8 mouse cellular contexts compared by ENCODE assay signal in genomic region chr16:17496499-17497305, GRCm38 (mm10). TPM values are rescaled to one million over a fixed set of nuclear protein-coding genes. Genes with fewer than 3 reads are reported as not detected.
DNase-seq lines count a peak whose midpoint lies in the region; ATAC-seq and TF ChIP-seq lines count a peak whose summit lies in the region.

No protein-coding gene starts in this region.

- no peaks in the 10 kb centered on the region for H3K36me3 ChIP-seq in heart, adult 2 months (ENCODE audit: control insufficient read depth, insufficient read depth, low read length)
- no peaks in the 10 kb centered on the region for H3K36me3 ChIP-seq in forebrain, embryonic 14.5 days (ENCODE audit: control insufficient read depth, insufficient read depth, low read length)

- no peaks in the 10 kb centered on the region for H3K9me3 ChIP-seq in forebrain, embryonic 14.5 days (replicated peaks; ENCODE audit: control insufficient read depth, low read length)

- no peaks in the 10 kb centered on the region for H3K27me3 ChIP-seq in heart, adult 2 months (ENCODE audit: control insufficient read depth, insufficient read depth, low read length)
- H3K27me3 ChIP-seq in forebrain, embryonic 14.5 days (replicated peaks; ENCODE audit: control insufficient read depth, insufficient read depth, low read length) = no peaks in the 10 kb centered on the region

- H3K4me3 ChIP-seq in heart, adult 2 months = no peak overlapping the region
- no peak overlapping the region for H3K4me3 ChIP-seq in forebrain, embryonic 14.5 days (ENCODE audit: low read depth, low read length)

- TF ChIP-seq EP300 in heart, adult 2 months (IDR thresholded peaks at IDR 0.05; ENCODE audit: insufficient read depth, low read depth, low read length) = no peak

- no peak overlapping the region for H3K4me2 ChIP-seq in forebrain, embryonic 14.5 days (ENCODE audit: low read length)

- no peak for TF ChIP-seq CTCF in heart, adult 2 months (IDR thresholded peaks at IDR 0.05)

- TF ChIP-seq POLR2A in heart, adult 2 months (IDR thresholded peaks at IDR 0.05; ENCODE audit: insufficient read depth, low read depth, low read length) = no peak

- no peak overlapping the region for H3K9ac ChIP-seq in heart, adult 2 months (ENCODE audit: low read depth, low read length)
- H3K9ac ChIP-seq in forebrain, embryonic 14.5 days (ENCODE audit: low read length) = no peak overlapping the region

- H3K79me2 ChIP-seq in heart, adult 2 months (replicated peaks; ENCODE audit: control insufficient read depth, insufficient read depth, low read length) = no peaks in the 10 kb centered on the region

- intact Hi-C loops in heart, adult 2 months (cut with DNase I) = no loop called here
- intact Hi-C loops in left cerebral cortex, postnatal 4 days (cut with DNase I) = no loop called here

- 26% methylated on average over 2 of the region's 2 CpGs for WGBS in heart, adult 2 months
- WGBS in forebrain, embryonic 14.5 days = 43% methylated on average over 2 of the region's 2 CpGs

- H3K27ac ChIP-seq in heart, adult 2 months = no peak overlapping the region
- peak overlapping the region; percentile 80 for H3K27ac ChIP-seq in forebrain, embryonic 14.5 days (ENCODE audit: low read depth, low read length)

- peaks cover 4% of the 10 kb centered on the region for H3K4me1 ChIP-seq in heart, adult 2 months (ENCODE audit: control insufficient read depth, insufficient read depth, low read length)
- H3K4me1 ChIP-seq in forebrain, embryonic 14.5 days (ENCODE audit: control insufficient read depth, insufficient read depth, low read length) = peaks cover 20% of the 10 kb centered on the region

- DNase-seq in heart, adult 2 months = peak; percentile 42
- no peak for DNase-seq in heart, adult 8-10 months (ENCODE audit: low spot score)
- peak; percentile 77 for DNase-seq in adrenal gland, postnatal 10 days
- peak; percentile 86 for DNase-seq in forebrain, embryonic 14.5 days (ENCODE audit: low spot score)
- peak; percentile 33 to 46 for DNase-seq in kidney, adult 8-10 months
- DNase-seq in left cerebral cortex, postnatal 4 days = peak; percentile 78
- peak; percentile 86 for DNase-seq in right cerebral cortex, postnatal 4 days
- no peak for DNase-seq in urinary bladder, adult 18-20 months (ENCODE audit: low spot score in 2 of 2)

- peak; percentile 69; the same call in 1 of the 2 replicates for ATAC-seq in forebrain, embryonic 14.5 days

RNA-seq across cellular contexts. Expression of gene Aifm3, which starts 7.3 kb away (rescaled TPM):
- under 1 TPM in 1 of 2 experiments, not detected in 1; 0.14 TPM for total RNA-seq in heart, adult 2 months (2021)
- 0.08 and 0.09 TPM in 2 replicates for polyA plus RNA-seq in heart, adult 2 months (2012; rRNA removed)
- under 1 TPM in 1 of 4 experiments, not detected in 3; 0.35 TPM for total RNA-seq in heart, adult 8-10 months (2022)
- 1 to 10 TPM; 3.6 to 4.5 TPM for total RNA-seq in adrenal gland, postnatal 10 days (2021)
- 7.0 and 8.5 TPM in 2 replicates for polyA plus RNA-seq in forebrain, embryonic 14.5 days (2014; fragmentation: Nextera tagmentation; extraction: Ambion mirVana)
- total RNA-seq in left cerebral cortex, postnatal 4 days (2021) = 10 to 100 TPM in 1 of 2 experiments, 1 to 10 TPM in 1; 9.3 to 13.6 TPM

RNA-seq across cellular contexts. Expression of gene Lztr1, which starts 11.8 kb away (rescaled TPM):
- total RNA-seq in heart, adult 2 months (2021) = 10 to 100 TPM; 24.3 to 28.5 TPM
- polyA plus RNA-seq in heart, adult 2 months (2012; rRNA removed) = 98.0 and 104 TPM in 2 replicates
- total RNA-seq in heart, adult 8-10 months (2022) = 10 to 100 TPM; 26.0 to 37.0 (median 29.7) TPM
- 10 to 100 TPM; 60.1 to 70.9 TPM for total RNA-seq in adrenal gland, postnatal 10 days (2021)
- 87.6 and 91.9 TPM in 2 replicates for polyA plus RNA-seq in forebrain, embryonic 14.5 days (2014; fragmentation: Nextera tagmentation; extraction: Ambion mirVana)
- total RNA-seq in left cerebral cortex, postnatal 4 days (2021) = 100 to 1,000 TPM; 158 to 182 TPM

RNA-seq across cellular contexts. Expression of gene Thap7, which starts 34.2 kb away (rescaled TPM):
- 10 to 100 TPM; 13.3 to 16.0 TPM for total RNA-seq in heart, adult 2 months (2021)
- polyA plus RNA-seq in heart, adult 2 months (2012; rRNA removed) = 32.2 and 32.3 TPM in 2 replicates
- total RNA-seq in heart, adult 8-10 months (2022) = 10 to 100 TPM; 16.6 to 18.5 (median 17.6) TPM
- total RNA-seq in adrenal gland, postnatal 10 days (2021) = 10 to 100 TPM; 27.1 to 28.4 TPM
- polyA plus RNA-seq in forebrain, embryonic 14.5 days (2014; fragmentation: Nextera tagmentation; extraction: Ambion mirVana) = 60.9 and 61.6 TPM in 2 replicates
- total RNA-seq in left cerebral cortex, postnatal 4 days (2021) = 10 to 100 TPM; 34.5 to 36.4 TPM

RNA-seq across cellular contexts. Expression of gene Crkl, which starts 44.9 kb away (rescaled TPM):
- 10 to 100 TPM; 26.2 to 27.2 TPM for total RNA-seq in heart, adult 2 months (2021)
- 31.2 and 36.5 TPM in 2 replicates for polyA plus RNA-seq in heart, adult 2 months (2012; rRNA removed)
- total RNA-seq in heart, adult 8-10 months (2022) = 10 to 100 TPM; 22.8 to 29.8 (median 28.1) TPM
- total RNA-seq in adrenal gland, postnatal 10 days (2021) = 10 to 100 TPM; 28.5 to 31.7 TPM
- polyA plus RNA-seq in forebrain, embryonic 14.5 days (2014; fragmentation: Nextera tagmentation; extraction: Ambion mirVana) = 79.4 and 107 TPM in 2 replicates
- total RNA-seq in left cerebral cortex, postnatal 4 days (2021) = 10 to 100 TPM; 35.7 to 35.8 TPM

Comparison
In these comparisons a context has a peak if more than half of its experiments do, and no peak if none do; other contexts are left out.
1. DNase-seq: peak in heart, adult 2 months (2 of 2), adrenal gland, postnatal 10 days (single experiment), forebrain, embryonic 14.5 days (single experiment), kidney, adult 8-10 months (2 of 2), left cerebral cortex, postnatal 4 days (single experiment) and right cerebral cortex, postnatal 4 days (single experiment); none in heart, adult 8-10 months (single experiment) and urinary bladder, adult 18-20 months (0 of 2).